Mouse (Mus musculus): Measurements from ENCODE around the gene Mrps12. TPM values are rescaled to one million over a fixed set of nuclear protein-coding genes. Genes with fewer than 3 reads are reported as not detected.

Mrps12 gene
- polyA plus RNA-seq, 1 experiment = 53.5 TPM

DNA sequence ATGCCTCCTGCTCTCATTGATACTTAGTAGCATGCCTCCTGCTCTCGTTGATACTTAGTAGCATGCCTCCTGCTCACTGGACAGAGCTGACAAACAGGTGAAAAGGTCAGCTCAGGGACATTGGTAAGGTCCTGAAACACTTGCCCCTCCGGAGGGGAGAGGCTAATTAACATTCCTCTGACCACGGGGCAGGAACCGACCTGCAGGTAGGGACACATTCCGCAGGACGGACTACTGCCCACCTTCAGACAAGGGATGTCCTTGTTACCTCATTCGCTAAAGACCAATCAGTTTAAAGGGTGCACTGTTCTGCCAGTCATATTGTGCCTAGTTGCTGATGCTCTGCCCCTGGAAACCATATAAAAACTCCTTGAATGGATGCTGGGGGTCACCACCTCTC lies 50.5 kb downstream of the Mrps12 start:
- Histone ChIP-seq H3K4me3 (ENCODE audit: low read depth, low read length) (no peak overlapping the region), H3K4me1 (ENCODE audit: control insufficient read depth, insufficient read depth, low read length) (no peaks in the 10 kb centered on the region), H3K9me3 (replicated peaks; ENCODE audit: control insufficient read depth, insufficient read depth, low read length, poor library complexity, severe bottlenecking) (no peaks in the 10 kb centered on the region), H3K9ac (ENCODE audit: low read depth, poor library complexity, severe bottlenecking) (no peak overlapping the region), H3K36me3 (ENCODE audit: control insufficient read depth, insufficient read depth, low read length, poor library complexity, severe bottlenecking) (no peaks in the 10 kb centered on the region), H3K27me3 (ENCODE audit: control insufficient read depth, insufficient read depth, low read length, poor library complexity, severe bottlenecking) (no peaks in the 10 kb centered on the region), H3K27ac (ENCODE audit: insufficient read depth, low read length) (no peak overlapping the region)
- peak; percentile 95 for TF ChIP-seq EP300 (IDR thresholded peaks at IDR 0.05; ENCODE audit: insufficient read depth, low read depth, low read length)
- no peak for TF ChIP-seq CTCF (IDR thresholded peaks at IDR 0.05; ENCODE audit: low read depth, low read length)

Other genes starting within 250 kb of the Mrps12 start
- gene Ifnl2, start 231.4 kb downstream of the Mrps12 start, polyA plus RNA-seq (2011; ENCODE audit: insufficient read depth, insufficient read length, low read depth, missing spikeins) = not detected in 2 replicates
- gene Ifnl3, start 219.0 kb downstream of the Mrps12 start, polyA plus RNA-seq (2011; ENCODE audit: insufficient read depth, insufficient read length, low read depth, missing spikeins) = not detected in 2 replicates
- not detected in 2 replicates for gene Sycn, start 200.9 kb downstream of the Mrps12 start, polyA plus RNA-seq (2011; ENCODE audit: insufficient read depth, insufficient read length, low read depth, missing spikeins)
- gene Nccrp1, start 194.6 kb downstream of the Mrps12 start, polyA plus RNA-seq (2011; ENCODE audit: insufficient read depth, insufficient read length, low read depth, missing spikeins) = 4.5 and 6.4 TPM in 2 replicates
- 86.0 and 94.1 TPM in 2 replicates for gene Samd4b, start 143.7 kb downstream of the Mrps12 start, polyA plus RNA-seq (2011; ENCODE audit: insufficient read depth, insufficient read length, low read depth, missing spikeins)
- gene Pak4, start 143.6 kb downstream of the Mrps12 start, polyA plus RNA-seq (2011; ENCODE audit: insufficient read depth, insufficient read length, low read depth, missing spikeins) = 64.4 and 75.1 TPM in 2 replicates
- 1.4 and 1.8 TPM in 2 replicates for gene Acp7, start 110.5 kb downstream of the Mrps12 start, polyA plus RNA-seq (2011; ENCODE audit: insufficient read depth, insufficient read length, low read depth, missing spikeins)
- 5.2 and 9.6 TPM in 2 replicates for gene Fbxo27, start 49.0 kb downstream of the Mrps12 start, polyA plus RNA-seq (2011; ENCODE audit: insufficient read depth, insufficient read length, low read depth, missing spikeins)
- 6.7 and 7.0 TPM in 2 replicates for gene Fbxo17, start 25.0 kb downstream of the Mrps12 start, polyA plus RNA-seq (2011; ENCODE audit: insufficient read depth, insufficient read length, low read depth, missing spikeins)
- 22.4 and 22.5 TPM in 2 replicates for gene Sars2, start 172 bp upstream of the Mrps12 start, polyA plus RNA-seq (2011; ENCODE audit: insufficient read depth, insufficient read length, low read depth, missing spikeins)
- gene Ccer2, start 14.4 kb upstream of the Mrps12 start, polyA plus RNA-seq (2011; ENCODE audit: insufficient read depth, insufficient read length, low read depth, missing spikeins) = not detected in 2 replicates
- gene Sirt2, start 24.9 kb upstream of the Mrps12 start, polyA plus RNA-seq (2011; ENCODE audit: insufficient read depth, insufficient read length, low read depth, missing spikeins) = 28.1 and 30.5 TPM in 2 replicates
- gene Nfkbib, start 25.7 kb upstream of the Mrps12 start, polyA plus RNA-seq (2011; ENCODE audit: insufficient read depth, insufficient read length, low read depth, missing spikeins) = 23.8 and 27.9 TPM in 2 replicates
- gene Rinl, start 47.1 kb upstream of the Mrps12 start, polyA plus RNA-seq (2011; ENCODE audit: insufficient read depth, insufficient read length, low read depth, missing spikeins) = 24.6 and 28.0 TPM in 2 replicates
- gene Hnrnpl, start 66.7 kb upstream of the Mrps12 start, polyA plus RNA-seq (2011; ENCODE audit: insufficient read depth, insufficient read length, low read depth, missing spikeins) = 633 and 662 TPM in 2 replicates
- 41.3 and 53.0 TPM in 2 replicates for gene Ech1, start 83.4 kb upstream of the Mrps12 start, polyA plus RNA-seq (2011; ENCODE audit: insufficient read depth, insufficient read length, low read depth, missing spikeins)
- 1.9 and 2.4 TPM in 2 replicates for gene Lgals4, start 92.0 kb upstream of the Mrps12 start, polyA plus RNA-seq (2011; ENCODE audit: insufficient read depth, insufficient read length, low read depth, missing spikeins)
- gene Lgals7, start 122.0 kb upstream of the Mrps12 start, polyA plus RNA-seq (2011; ENCODE audit: insufficient read depth, insufficient read length, low read depth, missing spikeins) = not detected in 2 replicates
- 0.21 and 0.33 TPM in 2 replicates for gene Capn12, start 139.6 kb upstream of the Mrps12 start, polyA plus RNA-seq (2011; ENCODE audit: insufficient read depth, insufficient read length, low read depth, missing spikeins)
- 318 and 324 TPM in 2 replicates for gene Actn4, start 220.5 kb upstream of the Mrps12 start, polyA plus RNA-seq (2011; ENCODE audit: insufficient read depth, insufficient read length, low read depth, missing spikeins)
- gene Eif3k, start 240.0 kb upstream of the Mrps12 start, polyA plus RNA-seq (2011; ENCODE audit: insufficient read depth, insufficient read length, low read depth, missing spikeins) = 409 and 413 TPM in 2 replicates
- gene Map4k1, start 240.2 kb upstream of the Mrps12 start, polyA plus RNA-seq (2011; ENCODE audit: insufficient read depth, insufficient read length, low read depth, missing spikeins) = 33.2 and 36.3 TPM in 2 replicates